Mouse (Mus musculus) CH12.LX (cell line): ENCODE results near the gene Hps4. TPM values are rescaled to one million over a fixed set of nuclear protein-coding genes. Genes with fewer than 3 reads are reported as not detected.

Source experiments
- DNase-seq: peaks from one replicate; pipeline ENCODE4 v3.0.0-alpha.2; 2013; ENCODE audit errors: extremely low read depth
- H3K27ac ChIP-seq: 2 replicates; pipeline ENCODE4 v1.5.1; 2012; ENCODE audit warnings: low read depth, mild to moderate bottlenecking, control low read depth, moderate library complexity; ENCODE audit not compliant: insufficient read depth
- H3K27me3 ChIP-seq: replicated peaks from 2 replicates; pipeline ENCODE3; 2012; ENCODE audit warnings: inconsistent platforms
- H3K36me3 ChIP-seq, 2 experiments: replicated peaks in 1 of 2; 2 replicates each; pipeline versions ENCODE3 to v1.6.1; 2012; ENCODE audit warnings: inconsistent platforms in 1 of 2, low read length in 1 of 2, mild to moderate bottlenecking in 1 of 2, mixed read lengths in 1 of 2, moderate library complexity in 1 of 2; ENCODE audit not compliant: control insufficient read depth in 1 of 2, insufficient read depth in 1 of 2
- H3K4me1 ChIP-seq, 2 experiments: 2 replicates each; pipeline ENCODE4 v1.6.1; 2012; ENCODE audit warnings: inconsistent platforms in 1 of 2, moderate library complexity in 1 of 2; ENCODE audit not compliant: insufficient read depth in 2 of 2, control insufficient read depth in 1 of 2
- H3K4me2 ChIP-seq: 2 replicates; pipeline ENCODE4 v1.6.1; 2012; ENCODE audit warnings: low read depth, mild to moderate bottlenecking, control low read depth; ENCODE audit not compliant: poor library complexity, insufficient read depth, severe bottlenecking
- H3K4me3 ChIP-seq, 3 experiments: fragments of 150-350 bp in 1 of 3; sonication (generic) in 1 of 3; replicated peaks in 1 of 3; 2 replicates each; pipeline versions ENCODE3 to v1.5.1; 2011 to 2012; ENCODE audit warnings: low read depth in 2 of 3, low read length in 2 of 3, mild to moderate bottlenecking in 2 of 3, moderate library complexity in 2 of 3, control low read depth in 1 of 3, improper control_type of control experiment in 1 of 3, inconsistent platforms in 1 of 3, mixed read lengths in 1 of 3; ENCODE audit not compliant: poor library complexity in 1 of 3
- H3K79me2 ChIP-seq: replicated peaks from 2 replicates; pipeline ENCODE4 v1.6.1; 2012; ENCODE audit warnings: mild to moderate bottlenecking, moderate library complexity; ENCODE audit not compliant: control insufficient read depth, poor library complexity, insufficient read depth, severe bottlenecking; ENCODE audit errors: extremely low read depth
- H3K9ac ChIP-seq: 2 replicates; pipeline ENCODE4 v1.6.1; 2012; ENCODE audit warnings: low read depth, mild to moderate bottlenecking, control low read depth, moderate library complexity; ENCODE audit not compliant: insufficient read depth
- H3K9me3 ChIP-seq: replicated peaks from 2 replicates; pipeline ENCODE3; 2012; ENCODE audit warnings: low read length, inconsistent platforms, mixed read lengths
- BHLHE40 ChIP-seq: IDR thresholded peaks from 2 replicates; pipeline ENCODE4 v1.6.1; 2011; ENCODE audit warnings: mild to moderate bottlenecking, low read depth, low read length, improper control_type of control experiment
- CHD2 ChIP-seq: IDR thresholded peaks from 2 replicates; pipeline ENCODE4 v1.6.1; 2011; ENCODE audit warnings: low read length, improper control_type of control experiment
- ELF1 ChIP-seq: IDR thresholded peaks from 2 replicates; pipeline ENCODE4 v1.6.1; 2014; ENCODE audit warnings: low read depth, mild to moderate bottlenecking, inconsistent platforms, low read length, improper control_type of control experiment
- EP300 ChIP-seq: IDR thresholded peaks from 2 replicates; pipeline ENCODE4 v1.6.1; 2011; ENCODE audit warnings: low read length, improper control_type of control experiment
- JUND ChIP-seq: conservative IDR thresholded peaks from 2 replicates; pipeline ENCODE4 v1.6.1; 2011; ENCODE audit warnings: low read depth, low read length, improper control_type of control experiment
- MAFK ChIP-seq: IDR thresholded peaks from 2 replicates; pipeline ENCODE4 v1.6.1; 2011; ENCODE audit warnings: low read length, improper control_type of control experiment; ENCODE audit not compliant: insufficient replicate concordance
- MAX ChIP-seq: IDR thresholded peaks from 2 replicates; pipeline ENCODE4 v1.6.1; 2011; ENCODE audit warnings: low read length, improper control_type of control experiment
- MXI1 ChIP-seq: IDR thresholded peaks from 2 replicates; pipeline ENCODE4 v1.6.1; 2011; ENCODE audit warnings: mild to moderate bottlenecking, low read depth, low read length, improper control_type of control experiment
- MYC ChIP-seq: IDR thresholded peaks from 2 replicates; pipeline ENCODE4 v1.6.1; 2011; ENCODE audit warnings: low read depth, mild to moderate bottlenecking, improper control_type of control experiment, low read length
- NELFE ChIP-seq: IDR thresholded peaks from 2 replicates; pipeline ENCODE4 v1.6.1; 2011; ENCODE audit warnings: low read depth, low read length, improper control_type of control experiment
- NRF1 ChIP-seq: IDR thresholded peaks from 2 replicates; pipeline ENCODE4 v1.6.1; 2014; ENCODE audit warnings: low read depth, mild to moderate bottlenecking, inconsistent platforms, low read length, improper control_type of control experiment, moderate library complexity
- PAX5 ChIP-seq: IDR thresholded peaks from 2 replicates; pipeline ENCODE4 v1.6.1; 2012; ENCODE audit warnings: low read length, inconsistent platforms, mixed read lengths
- POLR2A ChIP-seq: IDR thresholded peaks from 2 replicates; pipeline ENCODE4 v1.6.1; 2011; ENCODE audit warnings: low read depth, mild to moderate bottlenecking, improper control_type of control experiment, low read length
- SIN3A ChIP-seq: IDR thresholded peaks from 2 replicates; pipeline ENCODE4 v1.6.1; 2012; ENCODE audit warnings: low read length, improper control_type of control experiment, inconsistent platforms
- TBP ChIP-seq: conservative IDR thresholded peaks from 2 replicates; pipeline ENCODE4 v1.6.1; 2011; ENCODE audit warnings: low read depth, low read length, improper control_type of control experiment
- UBTF ChIP-seq: IDR thresholded peaks from 2 replicates; pipeline ENCODE4 v1.6.1; 2012; ENCODE audit warnings: low read depth, mild to moderate bottlenecking, inconsistent platforms, low read length, improper control_type of control experiment, moderate library complexity
- USF1 ChIP-seq: IDR thresholded peaks from 2 replicates; pipeline ENCODE4 v1.6.1; 2014; ENCODE audit warnings: low read depth, mild to moderate bottlenecking, inconsistent platforms, low read length, improper control_type of control experiment
- USF2 ChIP-seq: conservative IDR thresholded peaks from 2 replicates; pipeline ENCODE4 v1.6.1; 2011; ENCODE audit warnings: low read depth, low read length, improper control_type of control experiment
- ZC3H11A ChIP-seq: IDR thresholded peaks from 2 replicates; pipeline ENCODE4 v1.6.1; 2012; ENCODE audit warnings: low read depth, mild to moderate bottlenecking, inconsistent platforms, low read length, improper control_type of control experiment
- ZKSCAN1 ChIP-seq: IDR thresholded peaks from 2 replicates; pipeline ENCODE4 v1.6.1; 2012; ENCODE audit warnings: low read depth, inconsistent platforms, low read length, improper control_type of control experiment, borderline replicate concordance
- dilution Hi-C: fragments of 300-500 bp; cut with MboI; formaldehyde crosslinking; loops from 2 replicates; pipeline ENCODE4 v1.14.3; 2020; ENCODE audit warnings: low sequenced_read_pairs; ENCODE audit not compliant: extremely low pct_unique_long_range_greater_than_20kb, extremely low pct_ligation_motif_present
- in situ Hi-C: fragments of 300-500 bp; cut with MboI; formaldehyde crosslinking; loops from 3 replicates; pipeline ENCODE4 v1.14.3; 2019; ENCODE audit warnings: low sequenced_read_pairs, low pct_ligation_motif_present, low pct_unique_long_range_greater_than_20kb, mixed read lengths
- polyA plus RNA-seq: library from polyadenylated mRNA; unstranded; fragments of >175 nt; gene quantifications from 2 replicates; pipeline ENCODE4 v1.2.1, GENCODE M21; 2012; ENCODE audit warnings: low read depth; ENCODE audit not compliant: insufficient read length
- total RNA-seq, 2 experiments: library from RNA; depleted of rRNA; stranded (reverse); fragments of 300-350 nt in 1 of 2; fragments of >200 nt in 1 of 2; gene quantifications; 2 replicates each; pipeline ENCODE4 v1.2.3; 2012 to 2014

Gene Hps4
- total and polyA plus RNA-seq, 3 experiments = 10.0 to 23.0 (median 18.3) TPM

DNA sequence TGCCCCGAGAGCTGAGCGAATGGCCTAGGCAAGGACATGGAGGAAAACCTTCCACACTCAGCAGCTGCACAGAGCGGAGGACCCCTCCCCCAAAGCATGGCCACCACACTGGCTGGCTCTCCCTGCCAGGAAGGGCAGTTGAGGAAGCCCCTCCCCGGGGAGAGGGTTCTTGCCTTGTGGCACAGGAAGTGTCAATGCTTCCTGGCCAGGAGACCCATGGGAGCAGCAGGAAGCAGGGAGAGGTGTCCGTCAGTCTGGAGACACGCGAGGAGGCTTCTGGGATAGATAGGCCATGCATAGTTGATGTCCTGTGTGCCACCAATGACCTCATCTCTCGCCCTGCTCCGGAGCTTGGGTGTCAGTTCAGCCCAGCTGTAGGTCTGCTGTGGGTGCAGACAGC lies 13.4 kb downstream of the Hps4 start:
- dilution Hi-C loops = no loop called here
- H3K4me2 ChIP-seq = no peak overlapping the region
- no peak for DNase-seq
- TF ChIP-seq BHLHE40 = no peak
- TF ChIP-seq PAX5 = no peak
- no peak for TF ChIP-seq MAFK
- no peak for TF ChIP-seq TBP
- no peak for TF ChIP-seq EP300
- TF ChIP-seq NELFE = no peak
- TF ChIP-seq, all 38 proteins: peak for 0
- in situ Hi-C loops = no loop called here
- H3K9ac ChIP-seq = no peak overlapping the region
- peaks cover 33 to 82% of the 10 kb centered on the region in 2 experiments for H3K36me3 ChIP-seq
- no peaks in the 10 kb centered on the region for H3K79me2 ChIP-seq
- H3K4me1 ChIP-seq = no peaks in the 10 kb centered on the region
- no peak overlapping the region for H3K27ac ChIP-seq
- H3K27me3 ChIP-seq = no peaks in the 10 kb centered on the region
- H3K9me3 ChIP-seq = no peaks in the 10 kb centered on the region
- H3K4me3 ChIP-seq = no peak overlapping the region

DNA sequence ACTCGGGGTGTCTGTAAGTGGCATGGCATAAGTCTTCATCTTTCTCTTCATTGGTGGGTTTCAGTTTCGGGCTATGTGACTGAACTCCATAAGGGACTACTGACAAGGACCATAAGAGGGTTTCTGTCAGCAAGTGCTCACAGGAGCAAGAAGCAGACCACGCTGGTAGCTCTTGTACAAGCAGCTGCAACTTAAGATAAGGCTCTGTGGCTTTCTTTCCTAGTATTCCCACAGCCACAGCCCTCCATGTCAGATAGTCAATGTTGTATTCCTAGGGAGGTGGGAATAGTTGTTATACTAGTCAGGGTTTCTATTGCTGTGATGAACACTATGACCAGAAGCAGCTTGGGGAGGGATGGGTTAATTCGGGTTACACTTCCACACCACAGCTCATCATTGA lies 16.6 kb downstream of the Hps4 start:
- Histone ChIP-seq H3K36me3 (peaks cover 34 to 78% of the 10 kb centered on the region in 2 experiments), H3K4me1 (no peaks in the 10 kb centered on the region), H3K9me3 (peaks cover 3% of the 10 kb centered on the region), H3K4me2 (no peak overlapping the region), H3K4me3 (no peak overlapping the region), H3K79me2 (no peaks in the 10 kb centered on the region), H3K9ac (no peak overlapping the region), H3K27ac (no peak overlapping the region), H3K27me3 (no peaks in the 10 kb centered on the region)
- TF ChIP-seq JUND (no peak), USF1 (no peak), MYC (no peak), NELFE (no peak), USF2 (no peak), ZKSCAN1 (no peak), MAX (no peak), ZC3H11A (no peak), MAFK (no peak), BHLHE40 (no peak), UBTF (no peak), PAX5 (no peak), NRF1 (no peak), MXI1 (no peak), SIN3A (no peak), POLR2A (no peak), ELF1 (no peak), CHD2 (no peak)
- no peak for DNase-seq
- in situ Hi-C loops (no loop called here), dilution Hi-C loops (no loop called here)
